Mouse (Mus musculus) testis, adult 2 months (tissue): ENCODE results near the gene Dbr1. TPM values are rescaled to one million over a fixed set of nuclear protein-coding genes. Genes with fewer than 3 reads are reported as not detected.

ENCODE experiments used
- H3K27ac ChIP-seq: fragments of 200-500 bp; 2 replicates; pipeline ENCODE4 v1.5.1; 2012; ENCODE audit warnings: low read depth, low read length; ENCODE audit not compliant: control insufficient read depth, insufficient read depth
- H3K27me3 ChIP-seq: fragments of 200-500 bp; 2 replicates; pipeline ENCODE4 v1.6.1; 2012; ENCODE audit warnings: mild to moderate bottlenecking, low read length, moderate library complexity; ENCODE audit not compliant: control insufficient read depth, insufficient read depth
- H3K36me3 ChIP-seq: fragments of 200-500 bp; 2 replicates; pipeline ENCODE4 v1.6.1; 2012; ENCODE audit warnings: mild to moderate bottlenecking, low read length; ENCODE audit not compliant: control insufficient read depth, insufficient read depth
- H3K4me1 ChIP-seq: fragments of 200-500 bp; 2 replicates; pipeline ENCODE4 v1.6.1; 2012; ENCODE audit warnings: low read length; ENCODE audit not compliant: control insufficient read depth, insufficient read depth
- H3K4me3 ChIP-seq: fragments of 200-500 bp; 2 replicates; pipeline ENCODE4 v1.5.1; 2012; ENCODE audit warnings: low read depth, mild to moderate bottlenecking, low read length, moderate library complexity, mixed read lengths; ENCODE audit not compliant: control insufficient read depth
- CTCF ChIP-seq: fragments of 200-500 bp; IDR thresholded peaks from 2 replicates; pipeline ENCODE4 v1.5.1; 2012; ENCODE audit warnings: low read depth, mild to moderate bottlenecking, inconsistent platforms, low read length, moderate library complexity; ENCODE audit not compliant: control insufficient read depth, insufficient read depth, insufficient replicate concordance
- POLR2A ChIP-seq: fragments of 200-500 bp; IDR thresholded peaks from 2 replicates; pipeline ENCODE4 v1.6.1; 2012; ENCODE audit warnings: low read depth, mild to moderate bottlenecking, inconsistent platforms, low read length, moderate library complexity; ENCODE audit not compliant: control insufficient read depth
- polyA plus RNA-seq: library from polyadenylated mRNA; depleted of rRNA; stranded (reverse); fragments of >200 nt; gene quantifications from 2 replicates; pipeline ENCODE4 v1.2.3, GENCODE M21; 2012; rRNA removed

Dbr1 gene
- 3.0 and 3.6 TPM in 2 replicates for polyA plus RNA-seq

DNA sequence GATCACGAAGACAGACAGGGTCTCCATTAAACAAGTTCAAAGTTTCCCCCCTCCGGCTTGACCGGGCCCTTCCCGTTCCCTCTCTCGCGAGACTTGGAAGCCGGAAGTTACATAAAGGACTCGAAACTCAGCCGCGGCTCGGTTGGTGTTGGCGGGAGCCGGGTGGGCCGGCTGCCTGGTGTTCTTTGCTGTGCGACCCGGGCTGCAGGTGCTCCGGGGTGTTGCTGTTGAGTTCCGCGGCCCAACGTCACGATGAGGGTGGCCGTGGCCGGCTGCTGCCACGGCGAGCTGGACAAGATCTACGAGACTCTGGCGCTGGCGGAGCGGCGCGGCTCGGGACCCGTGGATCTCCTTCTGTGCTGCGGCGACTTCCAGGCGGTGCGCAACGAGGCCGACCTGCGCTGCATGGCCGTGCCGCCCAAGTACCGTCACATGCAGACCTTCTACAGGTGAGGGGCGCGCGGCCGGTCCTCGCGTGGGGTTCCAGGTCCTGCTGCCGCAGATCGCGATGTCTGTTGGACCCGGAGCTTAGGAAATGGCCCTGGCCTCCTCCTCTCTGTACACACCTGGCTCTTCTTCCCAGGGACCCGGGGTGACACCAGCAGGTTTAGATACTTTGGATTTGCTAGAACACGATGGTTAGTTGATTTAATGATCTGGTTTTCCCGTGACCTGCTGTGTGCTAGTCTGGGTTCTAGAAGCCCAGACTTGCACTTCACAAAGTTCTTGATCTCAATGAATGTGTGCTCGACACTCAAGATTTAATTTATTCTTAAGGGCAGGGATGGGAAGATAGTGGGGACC lies at the start of gene Dbr1:
TSS of gene Dbr1 (plus strand) at position 123 of the 804 bp plus-strand sequence.
- 0 out of 2 replicates have a peak, but pooled peaks cover 1% of the 10 kb centered on the region for H3K36me3 ChIP-seq
- peak within 1 kb of the TSS; percentile 91 for H3K4me3 ChIP-seq

GRCm38 (mm10) chr9:99531865-99532264 lies 43.7 kb upstream of the Dbr1 start:
- Histone ChIP-seq H3K27ac (no peak overlapping the region), H3K36me3 (no peaks in the 10 kb centered on the region; the same call in none of the 2 replicates), H3K4me3 (no peak overlapping the region), H3K4me1 (no peaks in the 10 kb centered on the region), H3K27me3 (no peaks in the 10 kb centered on the region)
- TF ChIP-seq CTCF (no peak), POLR2A (no peak)

More for the DNA sequence above, at the start of gene Dbr1:
- no peak for TF ChIP-seq CTCF
- TF ChIP-seq POLR2A, result peak; percentile 73
- no peaks in the 10 kb centered on the region; the same call in 1 of the 2 replicates for H3K4me1 ChIP-seq
- H3K27me3 ChIP-seq, result no peaks in the 10 kb centered on the region
- peak within 1 kb of the TSS; percentile 90 for H3K27ac ChIP-seq

DNA sequence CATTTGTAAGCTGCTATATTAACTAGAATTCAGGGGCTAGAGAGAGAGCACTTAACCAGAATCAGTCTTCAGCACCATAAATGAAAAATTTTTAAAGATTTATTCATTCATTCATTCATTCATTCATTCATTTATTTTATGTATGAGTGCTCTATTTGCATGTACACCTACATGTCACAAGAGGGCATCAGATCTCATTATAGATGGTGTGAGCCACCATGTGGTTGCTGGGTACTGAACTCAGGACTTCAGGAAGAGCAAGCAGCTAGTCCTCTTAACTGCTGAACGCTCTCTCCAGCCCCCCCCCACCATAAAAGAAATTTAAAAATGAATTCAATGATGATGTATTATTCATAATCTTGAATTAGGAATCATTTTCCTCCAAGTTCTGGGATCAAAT lies 29.3 kb upstream of the Dbr1 start:
- Histone ChIP-seq H3K27ac (no peak overlapping the region), H3K4me1 (no peaks in the 10 kb centered on the region), H3K27me3 (no peaks in the 10 kb centered on the region), H3K36me3 (no peaks in the 10 kb centered on the region), H3K4me3 (no peak overlapping the region)
- TF ChIP-seq POLR2A (no peak), CTCF (no peak)

- H3K27ac ChIP-seq, result no peak overlapping the region
- no peak overlapping the region for H3K4me3 ChIP-seq
- H3K36me3 ChIP-seq, result no peaks in the 10 kb centered on the region
- no peaks in the 10 kb centered on the region for H3K27me3 ChIP-seq
- H3K4me1 ChIP-seq, result no peaks in the 10 kb centered on the region
- no peak for TF ChIP-seq POLR2A
Measured at GRCm38 (mm10) chr9:99552068-99552467, 23.5 kb upstream of the Dbr1 start.

DNA sequence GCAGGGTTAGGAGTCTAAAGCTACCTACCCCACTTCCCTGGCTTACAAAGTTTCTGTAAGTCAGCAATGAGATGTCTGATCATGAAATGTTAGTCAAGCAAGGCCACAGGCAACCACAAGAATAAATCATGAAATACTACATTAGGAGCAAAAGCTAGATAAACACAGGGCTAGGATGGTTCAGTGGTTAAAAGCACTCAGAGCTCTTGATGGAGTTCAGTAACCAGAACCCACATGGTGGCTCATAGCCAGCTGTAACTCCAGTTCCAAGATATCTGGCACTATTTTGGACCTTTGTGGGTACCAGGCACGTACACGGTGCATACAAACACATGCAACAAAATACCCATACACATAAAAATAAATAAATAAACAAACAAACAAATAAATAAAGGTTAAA lies 22.6 kb upstream of the Dbr1 start:
- no peak for TF ChIP-seq CTCF
- no peak for TF ChIP-seq POLR2A
- Histone ChIP-seq H3K36me3 (no peaks in the 10 kb centered on the region), H3K27me3 (no peaks in the 10 kb centered on the region), H3K4me1 (no peaks in the 10 kb centered on the region), H3K4me3 (no peak overlapping the region), H3K27ac (no peak overlapping the region)

- Histone ChIP-seq H3K4me1 (no peaks in the 10 kb centered on the region), H3K36me3 (no peaks in the 10 kb centered on the region), H3K27ac (no peak overlapping the region), H3K27me3 (no peaks in the 10 kb centered on the region), H3K4me3 (no peak overlapping the region)
- TF ChIP-seq POLR2A (no peak), CTCF (no peak)
Measured at GRCm38 (mm10) chr9:99554052-99554451, 21.5 kb upstream of the Dbr1 start.

GRCm38 (mm10) chr9:99555253-99555652 lies 20.3 kb upstream of the Dbr1 start:
- no peaks in the 10 kb centered on the region for H3K36me3 ChIP-seq
- TF ChIP-seq CTCF, result no peak
- TF ChIP-seq POLR2A, result no peak

More at GRCm38 (mm10) chr9:99555253-99555652, 20.3 kb upstream of the Dbr1 start:
- no peaks in the 10 kb centered on the region for H3K4me1 ChIP-seq
- no peak overlapping the region for H3K27ac ChIP-seq
- no peaks in the 10 kb centered on the region for H3K27me3 ChIP-seq
- no peak overlapping the region for H3K4me3 ChIP-seq
